Mouse (Mus musculus) heart, postnatal 0 days (tissue): ENCODE data around the gene Sec14l2. TPM values are rescaled to one million over a fixed set of nuclear protein-coding genes. Genes with fewer than 3 reads are reported as not detected.

Source experiments
- ATAC-seq: fragments of 200-750 bp; cut with Nextera tagmentation; 2 replicates; pipeline ENCODE4 v1.8.0; 2017; ENCODE audit warnings: low read depth, moderate number of reproducible peaks, moderate library complexity; ENCODE audit not compliant: insufficient read depth
- DNase-seq: peaks from one replicate; pipeline ENCODE4 v3.0.0-alpha.2; 2016; ENCODE audit warnings: low spot score
- H3K27ac ChIP-seq: fragments of 300-500 bp; sonication (generic); 2 replicates; pipeline ENCODE4 v1.5.1; 2014; ENCODE audit warnings: low read depth, mild to moderate bottlenecking
- H3K27me3 ChIP-seq: fragments of 300-500 bp; sonication (generic); 2 replicates; pipeline ENCODE4 v1.6.1; 2014; ENCODE audit warnings: low read length, mixed read lengths; ENCODE audit not compliant: control insufficient read depth, insufficient read depth
- H3K36me3 ChIP-seq: fragments of 300-500 bp; sonication (generic); replicated peaks from 2 replicates; pipeline ENCODE4 v1.6.1; 2014; ENCODE audit warnings: low read length, mixed read lengths; ENCODE audit not compliant: control insufficient read depth, insufficient read depth
- H3K4me1 ChIP-seq: fragments of 300-500 bp; sonication (generic); 2 replicates; pipeline ENCODE4 v1.6.1; 2014; ENCODE audit warnings: antibody characterized with exemption; ENCODE audit not compliant: control insufficient read depth, insufficient read depth
- H3K4me2 ChIP-seq: fragments of 300-500 bp; sonication (generic); 2 replicates; pipeline ENCODE4 v1.6.1; 2014; ENCODE audit warnings: low read depth, mild to moderate bottlenecking, low read length, moderate library complexity
- H3K4me3 ChIP-seq: fragments of 300-500 bp; sonication (generic); 2 replicates; pipeline ENCODE4 v1.5.1; 2014; ENCODE audit warnings: low read depth, low read length
- H3K9ac ChIP-seq: fragments of 300-500 bp; sonication (generic); replicated peaks from 2 replicates; pipeline ENCODE4 v1.6.1; 2014; ENCODE audit warnings: low read depth, low read length, mixed read lengths
- H3K9me3 ChIP-seq: fragments of 300-500 bp; sonication (generic); replicated peaks from 2 replicates; pipeline ENCODE4 v1.6.1; 2016; ENCODE audit warnings: low read length; ENCODE audit not compliant: control insufficient read depth
- CTCF ChIP-seq: IDR thresholded peaks from 2 replicates; pipeline ENCODE4 v1.5.1; 2016; ENCODE audit warnings: antibody characterized with exemption, control low read depth, low read depth
- EP300 ChIP-seq: IDR thresholded peaks from 2 replicates; pipeline ENCODE4 v1.6.1; 2016; ENCODE audit warnings: antibody characterized with exemption, low read depth
- WGBS: fragments of 180-500 bp; shearing (Covaris S2); extraction: QIAGEN DNeasy Blood & Tissue Kit; methylation state at CpG from one replicate; pipeline ENCODE4 v1.1.7; 2014; 5-methylcytosine and 5-hydroxymethylcytosine counted together
- polyA plus RNA-seq: library from polyadenylated mRNA; unstranded; fragments of >200 nt; fragmentation: Nextera tagmentation; extraction: Ambion mirVana; gene quantifications from 2 replicates; pipeline ENCODE4 v1.2.1, GENCODE M21; 2015
- total RNA-seq: library from RNA; depleted of rRNA; stranded (reverse); fragments of >200 nt; gene quantifications from 2 replicates; pipeline ENCODE4 v1.2.3, GENCODE M21; 2014; ENCODE audit warnings: low replicate concordance

Gene Sec14l2
- total and polyA plus RNA-seq, 2 experiments from 2014 or later: 0.27 to 0.49 TPM

DNA sequence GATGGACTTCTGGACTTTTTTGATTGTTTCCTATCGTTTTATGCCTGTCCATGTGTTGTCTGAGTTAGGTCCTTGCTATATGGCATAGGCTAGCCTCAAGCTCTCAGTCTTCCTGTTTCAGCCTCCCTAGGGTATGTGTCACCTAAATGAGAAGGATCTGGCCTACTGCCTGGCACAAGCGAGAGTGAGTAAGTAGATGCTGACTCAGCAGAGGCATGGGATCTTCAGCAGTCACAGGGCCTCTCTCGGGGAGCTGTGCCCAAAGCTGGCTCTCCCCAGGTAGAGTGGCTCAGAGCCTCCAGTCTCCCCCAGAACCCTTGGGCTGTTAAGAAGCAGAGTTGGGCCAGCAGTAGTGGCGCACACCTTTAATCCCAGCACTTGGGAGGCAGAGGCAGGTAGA lies 19.1 kb upstream of the Sec14l2 start:
- TF ChIP-seq EP300 (no peak), CTCF (no peak)
- Histone ChIP-seq H3K4me3 (no peak overlapping the region), H3K36me3 (peaks cover 62% of the 10 kb centered on the region), H3K4me1 (no peaks in the 10 kb centered on the region), H3K27me3 (no peaks in the 10 kb centered on the region), H3K9ac (no peak overlapping the region), H3K4me2 (no peak overlapping the region), H3K27ac (no peak overlapping the region), H3K9me3 (no peaks in the 10 kb centered on the region)
- DNase-seq: no peak
- ATAC-seq: no peak
- WGBS: 86% methylated on average over 4 of the region's 4 CpGs

DNA sequence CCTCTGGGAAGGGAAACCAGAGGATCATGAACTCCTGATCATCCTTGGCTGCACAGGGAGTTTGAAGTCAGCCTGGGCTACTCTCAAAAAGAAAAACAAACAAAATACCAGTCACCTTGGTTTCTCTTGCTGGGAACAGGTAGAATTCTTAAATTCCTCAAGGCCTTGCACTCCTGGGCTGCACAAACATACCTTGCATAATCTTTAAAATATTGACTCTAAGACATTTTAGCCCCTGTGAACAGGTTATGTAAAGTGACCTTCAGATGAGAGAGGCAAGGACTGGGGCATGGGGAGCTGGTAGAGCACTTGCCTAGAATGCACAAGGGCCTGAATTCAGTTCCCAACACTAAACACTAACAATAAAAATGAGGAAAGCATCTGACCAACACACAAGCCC lies 18.3 kb upstream of the Sec14l2 start:
- no peak overlapping the region for H3K4me2 ChIP-seq
- H3K4me3 ChIP-seq: no peak overlapping the region
- no peak overlapping the region for H3K9ac ChIP-seq
- H3K27me3 ChIP-seq: no peaks in the 10 kb centered on the region
- no peaks in the 10 kb centered on the region for H3K9me3 ChIP-seq
- no peak overlapping the region for H3K27ac ChIP-seq
- H3K4me1 ChIP-seq: no peaks in the 10 kb centered on the region
- DNase-seq: no peak
- H3K36me3 ChIP-seq: peaks cover 66% of the 10 kb centered on the region
- ATAC-seq: no peak
- no peak for TF ChIP-seq EP300
- TF ChIP-seq CTCF: no peak

DNA sequence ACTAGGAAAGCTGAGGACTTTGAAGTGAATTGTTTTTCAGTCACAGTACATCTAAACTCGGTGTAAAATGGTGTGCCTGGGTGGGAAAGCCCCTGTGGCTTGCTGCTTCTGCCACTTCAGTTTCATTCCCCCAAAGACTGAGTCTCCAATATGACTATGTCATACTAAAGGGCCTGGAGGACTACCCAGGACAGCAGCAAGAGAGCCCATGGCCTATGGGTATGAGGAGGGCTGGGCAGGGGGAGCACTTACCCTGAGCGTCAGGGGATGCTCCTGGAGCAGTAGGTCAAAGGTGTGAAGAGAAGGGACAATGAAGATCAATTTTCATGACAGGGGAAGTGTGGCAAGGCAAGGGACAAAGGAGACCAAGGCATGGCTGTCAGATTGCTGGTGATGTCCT lies 15.7 kb upstream of the Sec14l2 start:
- Histone ChIP-seq H3K27ac (no peak overlapping the region), H3K4me2 (no peak overlapping the region), H3K27me3 (no peaks in the 10 kb centered on the region), H3K9ac (no peak overlapping the region), H3K36me3 (peaks cover 60% of the 10 kb centered on the region), H3K9me3 (no peaks in the 10 kb centered on the region), H3K4me3 (no peak overlapping the region), H3K4me1 (0 out of 2 replicates have a peak, but pooled peaks cover 6% of the 10 kb centered on the region)
- no peak for TF ChIP-seq CTCF
- no peak for TF ChIP-seq EP300
- 80% methylated on average over 2 of the region's 2 CpGs for WGBS
- ATAC-seq (no peak), DNase-seq (no peak)

DNA sequence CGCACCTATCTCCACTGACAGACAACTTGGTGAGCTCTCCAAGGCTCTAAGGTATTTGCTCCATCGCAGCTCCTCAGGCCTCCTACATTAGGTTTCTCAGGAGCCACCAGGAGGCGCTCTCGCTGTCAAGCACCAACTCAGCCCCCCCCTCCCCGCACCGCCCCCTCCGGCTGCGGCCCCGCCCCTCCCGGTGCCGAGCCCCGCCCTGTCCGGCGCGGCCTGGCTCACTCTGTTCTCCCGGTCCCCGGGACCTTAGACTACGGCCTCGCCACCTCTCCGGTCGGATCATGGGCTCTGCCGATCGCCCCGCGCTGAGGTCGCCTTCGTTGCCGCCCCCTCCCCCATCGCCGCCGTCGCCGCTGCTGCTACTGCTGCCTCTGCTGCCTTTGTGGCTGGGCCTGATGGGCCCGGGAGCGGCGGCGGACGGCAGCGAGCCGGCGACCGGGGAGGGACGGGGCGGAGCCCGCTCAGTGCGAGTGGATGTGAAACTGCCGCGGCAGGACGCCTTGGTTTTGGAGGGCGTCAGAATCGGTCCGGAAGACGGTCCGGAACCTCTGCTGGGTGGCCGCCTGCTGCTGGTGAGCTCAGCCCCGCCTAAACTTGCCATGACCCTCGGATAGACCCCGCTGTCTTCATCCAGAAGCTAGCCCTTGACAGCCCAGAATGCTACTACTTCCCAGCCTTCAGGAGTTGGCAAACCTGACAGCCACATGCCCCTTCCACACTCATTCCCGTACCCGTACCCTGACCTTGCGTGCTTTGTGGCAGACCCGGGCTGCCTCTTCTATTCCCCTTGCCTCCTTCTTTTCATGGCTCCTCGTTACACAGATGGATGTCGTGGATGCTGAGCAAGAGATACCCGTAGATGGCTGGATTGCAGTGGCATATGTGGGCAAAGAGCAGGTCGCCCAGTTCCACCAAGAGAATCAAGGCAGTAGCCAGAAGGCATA lies 12.0 kb upstream of the Sec14l2 start, which contains the start of gene Rnf215:
Gene Rnf215, plus strand, starts transcription at position 217 of the 950 bp plus-strand sequence.
- WGBS: 2% methylated on average over 59 of the region's 66 CpGs
- ATAC-seq (peak; percentile 94), DNase-seq (peak; percentile 86)
- peak within 1 kb of the TSS; percentile 86 for H3K27ac ChIP-seq
- H3K9ac ChIP-seq: peak within 1 kb of the TSS; percentile 92
- 0 out of 2 replicates have a peak, but pooled peaks cover 4% of the 10 kb centered on the region for H3K9me3 ChIP-seq
- H3K4me1 ChIP-seq: 0 out of 2 replicates have a peak, but pooled peaks cover 6% of the 10 kb centered on the region
- peaks cover 24% of the 10 kb centered on the region for H3K36me3 ChIP-seq
- peak within 1 kb of the TSS; percentile 92 for H3K4me3 ChIP-seq
- H3K4me2 ChIP-seq: peak within 1 kb of the TSS; percentile 83
- peak; percentile 61 for TF ChIP-seq CTCF
- no peak for TF ChIP-seq EP300
- no peaks in the 10 kb centered on the region for H3K27me3 ChIP-seq

DNA sequence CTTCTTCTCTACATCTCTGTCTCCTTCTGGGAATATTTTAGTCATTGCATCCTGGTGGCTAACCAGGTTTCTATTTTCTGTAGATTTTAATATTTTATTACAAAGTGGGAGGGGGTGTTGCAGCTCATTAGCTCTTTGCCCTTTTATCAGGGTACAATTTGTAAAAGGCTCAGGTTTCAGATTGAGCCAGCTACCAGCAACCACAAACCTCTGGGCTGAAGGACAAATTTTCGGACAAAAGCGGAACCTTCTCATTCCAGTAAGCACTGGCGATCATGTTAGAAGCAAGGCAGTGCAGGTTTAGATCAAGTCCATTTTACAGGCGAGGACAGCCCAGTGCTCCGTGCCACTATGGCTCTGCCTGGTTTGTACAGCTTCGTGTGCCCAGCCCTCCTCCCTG lies 11.2 kb upstream of the Sec14l2 start:
- TF ChIP-seq EP300 (no peak), CTCF (no peak)
- 53% methylated on average over 6 of the region's 6 CpGs for WGBS
- Histone ChIP-seq H3K27me3 (no peaks in the 10 kb centered on the region), H3K4me2 (no peak overlapping the region), H3K9me3 (0 out of 2 replicates have a peak, but pooled peaks cover 4% of the 10 kb centered on the region), H3K36me3 (peaks cover 15% of the 10 kb centered on the region), H3K4me3 (no peak overlapping the region), H3K27ac (no peak overlapping the region), H3K4me1 (0 out of 2 replicates have a peak, but pooled peaks cover 6% of the 10 kb centered on the region), H3K9ac (no peak overlapping the region)
- DNase-seq (no peak), ATAC-seq (no peak)
